Mouse (Mus musculus) small intestine, adult 2 months (tissue): ENCODE measurements at regions not wholly inside any gene's neighbourhood (a gene's known extent, or its start where the extent isn't known, plus 50 kb on each side); places are given as distances from the start of the nearest gene placed in this dataset.
"Not testable (repeated sequence)": the region's sequence is repeated elsewhere in the genome, so short reads cannot be mapped to it uniquely, and the experiment has no call there.

Experiments used
- H3K27ac ChIP-seq: fragments of 200-500 bp; 2 replicates; pipeline ENCODE4 v1.5.1; 2012; ENCODE audit warnings: low read depth, low read length, control low read depth, inconsistent platforms; ENCODE audit not compliant: insufficient read depth
- H3K27me3 ChIP-seq: fragments of 200-500 bp; 2 replicates; pipeline ENCODE4 v1.6.1; 2012; ENCODE audit warnings: mild to moderate bottlenecking, moderate library complexity, low read length, inconsistent platforms; ENCODE audit not compliant: control insufficient read depth, insufficient read depth
- H3K36me3 ChIP-seq: fragments of 200-500 bp; 2 replicates; pipeline ENCODE4 v1.6.1; 2012; ENCODE audit warnings: mild to moderate bottlenecking, low read length, control low read depth, inconsistent platforms; ENCODE audit not compliant: control insufficient read depth, insufficient read depth
- H3K4me1 ChIP-seq: fragments of 200-500 bp; 2 replicates; pipeline ENCODE4 v1.6.1; 2012; ENCODE audit warnings: low read length, inconsistent platforms, mixed read lengths; ENCODE audit not compliant: control insufficient read depth, insufficient read depth, insufficient read length
- H3K4me3 ChIP-seq: fragments of 200-500 bp; 2 replicates; pipeline ENCODE4 v1.5.1; 2012; ENCODE audit warnings: low read depth, mild to moderate bottlenecking, control low read depth, inconsistent platforms, low read length, moderate library complexity
- CTCF ChIP-seq: fragments of 200-500 bp; IDR thresholded peaks from 2 replicates; pipeline ENCODE4 v1.5.1; 2012; ENCODE audit warnings: low read depth, mild to moderate bottlenecking, control low read depth, inconsistent platforms, low read length, moderate library complexity, mixed read lengths; ENCODE audit not compliant: insufficient replicate concordance, insufficient read length; ENCODE audit errors: extremely low read depth
- POLR2A ChIP-seq: fragments of 200-500 bp; IDR thresholded peaks from 2 replicates; pipeline ENCODE4 v1.6.1; 2012; ENCODE audit warnings: low read depth, mild to moderate bottlenecking, control low read depth, inconsistent platforms, low read length, moderate library complexity
- WGBS: fragments of 180-500 bp; shearing (Covaris S2); methylation state at CpG from one replicate; pipeline ENCODE4 v1.1.7; 2018; 5-methylcytosine and 5-hydroxymethylcytosine counted together

GRCm38 (mm10) chr3:83530243-83530847, 235.8 kb upstream of the Sfrp2 start:
- no peak overlapping the region for H3K4me3 ChIP-seq
- 76% methylated on average over 4 of the region's 4 CpGs for WGBS
- no peaks in the 10 kb centered on the region for H3K4me1 ChIP-seq
- H3K36me3 ChIP-seq: no peaks in the 10 kb centered on the region
- H3K27ac ChIP-seq: no peak overlapping the region
- H3K27me3 ChIP-seq: no peaks in the 10 kb centered on the region
- TF ChIP-seq POLR2A (no peak), CTCF (no peak)

GRCm38 (mm10) chr3:83536624-83537023, 229.5 kb upstream of the Sfrp2 start:
- not testable (repeated sequence) for H3K4me1 ChIP-seq, H3K4me3 ChIP-seq, H3K36me3 ChIP-seq, H3K27ac ChIP-seq, H3K27me3 ChIP-seq
- 58% methylated on average over 5 of the region's 5 CpGs for WGBS

DNA sequence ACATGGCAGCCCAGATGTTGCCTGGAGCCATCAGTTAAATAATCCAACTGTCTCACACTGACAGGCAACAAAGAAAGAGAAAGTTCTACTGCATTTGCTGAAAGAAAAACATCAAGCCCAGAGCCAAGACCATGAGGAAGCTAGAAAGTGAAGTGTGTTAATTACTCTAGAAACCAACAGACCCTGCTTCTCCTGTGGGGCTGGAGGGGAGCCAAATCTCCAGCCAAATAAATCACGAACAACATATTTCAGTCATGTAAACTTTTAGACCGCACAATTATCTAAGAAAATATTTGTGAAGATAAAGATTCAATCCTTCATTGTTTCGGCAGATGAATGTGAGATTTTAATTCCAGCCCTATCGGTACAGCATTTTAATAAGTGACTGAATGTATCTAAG, 228.9 kb upstream of the Sfrp2 start:
- H3K4me3 ChIP-seq: no peak overlapping the region
- no peaks in the 10 kb centered on the region for H3K27me3 ChIP-seq
- TF ChIP-seq POLR2A (no peak), CTCF (no peak)
- no peak overlapping the region for H3K27ac ChIP-seq
- H3K36me3 ChIP-seq: no peaks in the 10 kb centered on the region
- WGBS: 54% methylated on average over 4 of the region's 4 CpGs
- no peaks in the 10 kb centered on the region for H3K4me1 ChIP-seq

GRCm38 (mm10) chr3:83537711-83538110, 228.4 kb upstream of the Sfrp2 start:
- no peaks in the 10 kb centered on the region for H3K27me3 ChIP-seq
- H3K27ac ChIP-seq: no peak overlapping the region
- no peaks in the 10 kb centered on the region for H3K4me1 ChIP-seq
- 70% methylated on average over 7 of the region's 7 CpGs for WGBS
- H3K4me3 ChIP-seq: no peak overlapping the region
- TF ChIP-seq CTCF: no peak
- no peak for TF ChIP-seq POLR2A
- no peaks in the 10 kb centered on the region for H3K36me3 ChIP-seq

DNA sequence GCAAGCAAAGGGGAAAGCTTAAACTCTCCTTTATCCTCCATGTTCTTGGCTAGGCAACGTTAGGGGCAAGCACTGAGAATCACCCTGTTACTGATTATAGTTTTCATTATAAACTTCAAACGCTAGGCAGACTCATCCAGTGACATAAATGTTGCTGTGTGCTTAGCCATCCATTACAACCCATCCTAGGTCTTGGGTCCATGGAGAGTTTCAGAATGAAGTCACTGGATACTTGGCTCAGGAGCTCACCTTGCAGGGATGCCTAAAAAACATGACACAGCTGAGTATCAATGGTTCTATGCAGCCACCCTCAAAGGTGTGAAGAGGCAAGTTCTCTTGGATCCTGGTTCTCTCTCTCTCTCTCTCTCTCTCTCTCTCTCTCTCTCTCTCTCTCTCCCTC, 227.2 kb upstream of the Sfrp2 start:
- Histone ChIP-seq H3K27ac (no peak overlapping the region), H3K4me1 (no peaks in the 10 kb centered on the region), H3K4me3 (no peak overlapping the region), H3K36me3 (no peaks in the 10 kb centered on the region), H3K27me3 (no peaks in the 10 kb centered on the region)
- 63% methylated on average over 2 of the region's 2 CpGs for WGBS
- TF ChIP-seq POLR2A: no peak
- no peak for TF ChIP-seq CTCF

- no peak overlapping the region for H3K27ac ChIP-seq
- H3K27me3 ChIP-seq: no peaks in the 10 kb centered on the region
- H3K4me1 ChIP-seq: no peaks in the 10 kb centered on the region
- no peaks in the 10 kb centered on the region for H3K36me3 ChIP-seq
- 74% methylated on average over 11 of the region's 11 CpGs for WGBS
- no peak overlapping the region for H3K4me3 ChIP-seq
- TF ChIP-seq POLR2A (no peak), CTCF (no peak)
These were observed 224.9 kb upstream of the Sfrp2 start for GRCm38 (mm10) chr3:83540997-83541932.

DNA sequence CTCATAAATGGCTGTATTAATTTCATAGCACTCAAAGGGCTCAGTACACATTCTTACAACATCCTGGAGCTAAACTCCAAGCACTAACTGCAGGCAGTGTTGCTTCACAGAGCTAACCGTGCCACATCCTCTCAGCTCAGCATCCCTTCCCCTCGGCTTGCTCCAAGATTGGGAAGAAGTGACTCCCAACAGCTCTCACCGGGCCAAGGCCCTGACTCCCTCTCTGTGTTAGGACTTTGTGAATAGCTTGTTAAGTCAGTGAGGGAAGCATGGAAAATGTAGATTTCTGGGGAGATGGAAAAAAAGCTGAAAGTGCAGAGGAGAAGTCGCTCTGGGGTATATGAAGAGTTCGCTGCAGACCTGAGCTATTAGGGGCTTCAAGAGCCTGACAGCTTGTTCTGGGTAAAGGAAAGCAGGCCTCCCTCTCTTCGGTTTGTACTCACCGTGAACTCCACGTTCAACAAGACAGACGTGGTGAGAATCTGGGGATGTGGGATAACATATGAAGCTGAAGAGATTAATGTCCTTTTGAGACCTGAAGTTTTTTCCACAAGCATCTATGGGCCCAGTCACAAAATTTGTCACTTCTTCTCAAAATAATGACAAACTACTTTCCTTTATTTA, 213.5 kb upstream of the Sfrp2 start:
- no peak overlapping the region for H3K27ac ChIP-seq
- no peaks in the 10 kb centered on the region for H3K4me1 ChIP-seq
- 81% methylated on average over 9 of the region's 9 CpGs for WGBS
- no peak overlapping the region for H3K4me3 ChIP-seq
- H3K36me3 ChIP-seq: no peaks in the 10 kb centered on the region
- no peak for TF ChIP-seq POLR2A
- no peak for TF ChIP-seq CTCF
- H3K27me3 ChIP-seq: no peaks in the 10 kb centered on the region
